Mouse (Mus musculus): ENCODE results near the gene Ranbp3. TPM values are rescaled to one million over a fixed set of nuclear protein-coding genes. Genes with fewer than 3 reads are reported as not detected.

Ranbp3 gene
- polyA plus RNA-seq, 1 experiment from 2014 or later, result 132 TPM

- peak within 1 kb of the TSS; percentile 95 for H3K4me2 ChIP-seq (ENCODE audit: low read depth, low read length, severe bottlenecking)
- under 1% methylated on average over 45 of the region's 48 CpGs for WGBS
- DNase-seq (ENCODE audit: low spot score) (peak; percentile 90), ATAC-seq (replicated peaks; ENCODE audit: low FRiP score) (peak; percentile 67)
- H3K4me3 ChIP-seq (ENCODE audit: low read depth, low read length), result peak within 1 kb of the TSS; percentile 40
- H3K36me3 ChIP-seq (ENCODE audit: control insufficient read depth, insufficient read depth, low read length), result no peaks in the 10 kb centered on the region
- peaks cover 16% of the 10 kb centered on the region; the same call in 1 of the 2 replicates for H3K4me1 ChIP-seq (replicated peaks; ENCODE audit: control insufficient read depth, insufficient read depth, low read length)
- peak within 1 kb of the TSS; percentile 54 for H3K9ac ChIP-seq (ENCODE audit: low read length)
- no peaks in the 10 kb centered on the region for H3K9me3 ChIP-seq (ENCODE audit: control insufficient read depth, low read length)
- H3K27ac ChIP-seq (ENCODE audit: low read depth, low read length), result no peak within 1 kb of the TSS
- peaks cover 52% of the 10 kb centered on the region for H3K27me3 ChIP-seq (ENCODE audit: control insufficient read depth, insufficient read depth, low read length)
These were observed 84.5 kb downstream of the Ranbp3 start, which contains the start of gene Nrtn for GRCm38 (mm10) chr17:56757416-56758123. Gene Nrtn (minus strand): TSS chr17:56757530.

GRCm38 (mm10) chr17:56758132-56758531 lies 85.0 kb downstream of the Ranbp3 start:
- Histone ChIP-seq H3K36me3 (ENCODE audit: control insufficient read depth, insufficient read depth, low read length) (no peaks in the 10 kb centered on the region), H3K27me3 (ENCODE audit: control insufficient read depth, insufficient read depth, low read length) (peaks cover 48% of the 10 kb centered on the region), H3K4me1 (replicated peaks; ENCODE audit: control insufficient read depth, insufficient read depth, low read length) (peaks cover 18% of the 10 kb centered on the region; the same call in 1 of the 2 replicates)

GRCm38 (mm10) chr17:56759261-56759660 lies 86.2 kb downstream of the Ranbp3 start:
- H3K4me3 ChIP-seq (ENCODE audit: low read depth, low read length), result no peak overlapping the region
- no peak overlapping the region for H3K9ac ChIP-seq (ENCODE audit: low read length)
- H3K4me2 ChIP-seq (ENCODE audit: low read depth, low read length, severe bottlenecking), result no peak overlapping the region
- H3K27ac ChIP-seq (ENCODE audit: low read depth, low read length), result no peak overlapping the region
- ATAC-seq (replicated peaks; ENCODE audit: low FRiP score), result no peak
- no peaks in the 10 kb centered on the region for H3K36me3 ChIP-seq (ENCODE audit: control insufficient read depth, insufficient read depth, low read length)
- DNase-seq (ENCODE audit: low spot score), result no peak
- H3K9me3 ChIP-seq (ENCODE audit: control insufficient read depth, low read length), result no peaks in the 10 kb centered on the region
- H3K27me3 ChIP-seq (ENCODE audit: control insufficient read depth, insufficient read depth, low read length), result peaks cover 37% of the 10 kb centered on the region
- 69% methylated on average over 7 of the region's 7 CpGs for WGBS
- H3K4me1 ChIP-seq (replicated peaks; ENCODE audit: control insufficient read depth, insufficient read depth, low read length), result peaks cover 15% of the 10 kb centered on the region; the same call in 1 of the 2 replicates

More at GRCm38 (mm10) chr17:56758132-56758531, 85.0 kb downstream of the Ranbp3 start:
- H3K9ac ChIP-seq (ENCODE audit: low read length), result no peak overlapping the region
- H3K4me2 ChIP-seq (ENCODE audit: low read depth, low read length, severe bottlenecking), result no peak overlapping the region
- no peaks in the 10 kb centered on the region for H3K9me3 ChIP-seq (ENCODE audit: control insufficient read depth, low read length)
- peak; percentile 79 for DNase-seq (ENCODE audit: low spot score)
- ATAC-seq (replicated peaks; ENCODE audit: low FRiP score), result no peak
- no peak overlapping the region for H3K4me3 ChIP-seq (ENCODE audit: low read depth, low read length)
- no peak overlapping the region for H3K27ac ChIP-seq (ENCODE audit: low read depth, low read length)
- WGBS, result 8% methylated on average over 12 of the region's 12 CpGs

- peaks cover 18% of the 10 kb centered on the region for H3K27me3 ChIP-seq (ENCODE audit: control insufficient read depth, insufficient read depth, low read length)
- no peak for ATAC-seq (replicated peaks; ENCODE audit: low FRiP score)
- H3K36me3 ChIP-seq (ENCODE audit: control insufficient read depth, insufficient read depth, low read length), result no peaks in the 10 kb centered on the region
- no peak overlapping the region for H3K27ac ChIP-seq (ENCODE audit: low read depth, low read length)
- DNase-seq (ENCODE audit: low spot score), result no peak
- no peak overlapping the region for H3K9ac ChIP-seq (ENCODE audit: low read length)
- no peaks in the 10 kb centered on the region for H3K9me3 ChIP-seq (ENCODE audit: control insufficient read depth, low read length)
- 74% methylated on average over 3 of the region's 3 CpGs for WGBS
- peaks cover 19% of the 10 kb centered on the region for H3K4me1 ChIP-seq (replicated peaks; ENCODE audit: control insufficient read depth, insufficient read depth, low read length)
- H3K4me2 ChIP-seq (ENCODE audit: low read depth, low read length, severe bottlenecking), result no peak overlapping the region
- H3K4me3 ChIP-seq (ENCODE audit: low read depth, low read length), result no peak overlapping the region
These were observed 88.0 kb downstream of the Ranbp3 start for GRCm38 (mm10) chr17:56761077-56761476.

Other genes starting within 250 kb of the Ranbp3 start
- 210 and 218 TPM in 2 replicates for gene Ptprs, start 196.8 kb upstream of the Ranbp3 start, polyA plus RNA-seq (2014; fragmentation: Nextera tagmentation; extraction: Ambion mirVana)
- not detected in 2 replicates for gene Znrf4, start 160.9 kb upstream of the Ranbp3 start, polyA plus RNA-seq (2014; fragmentation: Nextera tagmentation; extraction: Ambion mirVana)
- 1.1 and 1.3 TPM in 2 replicates for gene Gm20219, start 118.9 kb upstream of the Ranbp3 start, polyA plus RNA-seq (2014; fragmentation: Nextera tagmentation; extraction: Ambion mirVana)
- 74.7 and 75.0 TPM in 2 replicates for gene Safb2, start 88.7 kb upstream of the Ranbp3 start, polyA plus RNA-seq (2014; fragmentation: Nextera tagmentation; extraction: Ambion mirVana)
- gene Safb, start 88.5 kb upstream of the Ranbp3 start, polyA plus RNA-seq (2014; fragmentation: Nextera tagmentation; extraction: Ambion mirVana), result 145 and 154 TPM in 2 replicates
- gene 2410015M20Rik, start 63.5 kb upstream of the Ranbp3 start, polyA plus RNA-seq (2014; fragmentation: Nextera tagmentation; extraction: Ambion mirVana), result 171 and 183 TPM in 2 replicates
- gene Rpl36, start 59.9 kb upstream of the Ranbp3 start, polyA plus RNA-seq (2014; fragmentation: Nextera tagmentation; extraction: Ambion mirVana), result 1,269 and 1,280 TPM in 2 replicates
- gene Lonp1, start 46.4 kb upstream of the Ranbp3 start, polyA plus RNA-seq (2014; fragmentation: Nextera tagmentation; extraction: Ambion mirVana), result 66.6 and 68.8 TPM in 2 replicates
- 0.51 TPM in 2 replicates for gene Catsperd, start 45.2 kb upstream of the Ranbp3 start, polyA plus RNA-seq (2014; fragmentation: Nextera tagmentation; extraction: Ambion mirVana)
- 292 and 332 TPM in 2 replicates for gene Ndufa11, start 44.5 kb downstream of the Ranbp3 start, polyA plus RNA-seq (2014; fragmentation: Nextera tagmentation; extraction: Ambion mirVana)
- gene Vmac, start 44.7 kb downstream of the Ranbp3 start, polyA plus RNA-seq (2014; fragmentation: Nextera tagmentation; extraction: Ambion mirVana), result 14.1 and 21.4 TPM in 2 replicates
- gene Nrtn, start 84.2 kb downstream of the Ranbp3 start, polyA plus RNA-seq (2014; fragmentation: Nextera tagmentation; extraction: Ambion mirVana), result 5.0 and 5.5 TPM in 2 replicates
- gene Dus3l, start 91.5 kb downstream of the Ranbp3 start, polyA plus RNA-seq (2014; fragmentation: Nextera tagmentation; extraction: Ambion mirVana), result 40.4 and 43.1 TPM in 2 replicates
- 1.3 and 1.8 TPM in 2 replicates for gene Prr22, start 97.0 kb downstream of the Ranbp3 start, polyA plus RNA-seq (2014; fragmentation: Nextera tagmentation; extraction: Ambion mirVana)
- 10.9 and 11.1 TPM in 2 replicates for gene Rfx2, start 157.7 kb downstream of the Ranbp3 start, polyA plus RNA-seq (2014; fragmentation: Nextera tagmentation; extraction: Ambion mirVana)
- gene Acsbg2, start 201.2 kb downstream of the Ranbp3 start, polyA plus RNA-seq (2014; fragmentation: Nextera tagmentation; extraction: Ambion mirVana), result not detected in 2 replicates
- gene 1700061G19Rik, start 202.2 kb downstream of the Ranbp3 start, polyA plus RNA-seq (2014; fragmentation: Nextera tagmentation; extraction: Ambion mirVana), result 0.53 and 0.57 TPM in 2 replicates

All from forebrain, embryonic 11.5 days (tissue).